Mouse (Mus musculus) intestine, postnatal 0 days (tissue): Measurements from ENCODE around the gene Tesc. TPM values are rescaled to one million over a fixed set of nuclear protein-coding genes. Genes with fewer than 3 reads are reported as not detected.
A peak's percentile ranks its signal among the peaks of the same experiment; 100 is the strongest.

ENCODE experiments used
- ATAC-seq: fragments of 200-750 bp; cut with Nextera tagmentation; 2 replicates; pipeline ENCODE4 v1.8.0; 2017; ENCODE audit warnings: mild to moderate bottlenecking, moderate TSS enrichment, moderate library complexity
- H3K27ac ChIP-seq: fragments of 300-500 bp; sonication (generic); 2 replicates; pipeline ENCODE4 v1.5.1; 2014; ENCODE audit warnings: mild to moderate bottlenecking, low read depth, low read length, moderate library complexity
- H3K27me3 ChIP-seq: fragments of 300-500 bp; sonication (generic); replicated peaks from 2 replicates; pipeline ENCODE4 v1.6.1; 2014; ENCODE audit warnings: low read length, mixed read lengths; ENCODE audit not compliant: control insufficient read depth, insufficient read depth
- H3K36me3 ChIP-seq: fragments of 300-500 bp; sonication (generic); 2 replicates; pipeline ENCODE4 v1.6.1; 2014; ENCODE audit warnings: mild to moderate bottlenecking, moderate library complexity; ENCODE audit not compliant: control insufficient read depth, insufficient read depth
- H3K4me1 ChIP-seq: fragments of 300-500 bp; sonication (generic); replicated peaks from 2 replicates; pipeline ENCODE4 v1.6.1; 2014; ENCODE audit warnings: antibody characterized with exemption, low read length, mixed read lengths; ENCODE audit not compliant: control insufficient read depth, insufficient read depth
- H3K4me2 ChIP-seq: fragments of 300-500 bp; sonication (generic); replicated peaks from 2 replicates; pipeline ENCODE4 v1.6.1; 2014; ENCODE audit warnings: low read depth, mild to moderate bottlenecking, moderate library complexity
- H3K4me3 ChIP-seq: fragments of 300-500 bp; sonication (generic); 2 replicates; pipeline ENCODE4 v1.5.1; 2014; ENCODE audit warnings: low read depth, low read length
- H3K9ac ChIP-seq: fragments of 300-500 bp; sonication (generic); 2 replicates; pipeline ENCODE4 v1.6.1; 2014; ENCODE audit warnings: mild to moderate bottlenecking, low read depth, low read length
- H3K9me3 ChIP-seq: fragments of 300-500 bp; sonication (generic); 2 replicates; pipeline ENCODE4 v1.6.1; 2016; ENCODE audit warnings: mixed run types; ENCODE audit not compliant: control insufficient read depth
- CTCF ChIP-seq: sonication (generic); IDR thresholded peaks from 2 replicates; pipeline ENCODE4 v1.5.1; 2016; ENCODE audit warnings: low read depth, mild to moderate bottlenecking, control low read depth, antibody characterized with exemption, moderate library complexity
- WGBS: fragments of 180-500 bp; shearing (Covaris S2); extraction: QIAGEN DNeasy Blood & Tissue Kit; methylation state at CpG from one replicate; pipeline ENCODE4 v1.1.7; 2014; 5-methylcytosine and 5-hydroxymethylcytosine counted together
- polyA plus RNA-seq: library from polyadenylated mRNA; unstranded; fragments of >200 nt; fragmentation: Nextera tagmentation; extraction: Ambion mirVana; gene quantifications from 2 replicates; pipeline ENCODE4 v1.2.1, GENCODE M21; 2015

Tesc gene
- polyA plus RNA-seq, 1 experiment from 2014 or later, result 2.8 TPM

- peaks cover 10% of the 10 kb centered on the region; the same call in 1 of the 2 replicates for H3K36me3 ChIP-seq
- no peaks in the 10 kb centered on the region for H3K27me3 ChIP-seq
- H3K4me3 ChIP-seq, result no peak overlapping the region
- no peaks in the 10 kb centered on the region for H3K4me1 ChIP-seq
- no peak overlapping the region for H3K4me2 ChIP-seq
- H3K27ac ChIP-seq, result no peak overlapping the region
- 79% methylated on average over 9 of the region's 9 CpGs for WGBS
- no peaks in the 10 kb centered on the region for H3K9me3 ChIP-seq
- no peak overlapping the region for H3K9ac ChIP-seq
- TF ChIP-seq CTCF, result no peak
- no peak for ATAC-seq
Measured at GRCm38 (mm10) chr5:118059646-118060045, 32.1 kb downstream of the Tesc start.

DNA sequence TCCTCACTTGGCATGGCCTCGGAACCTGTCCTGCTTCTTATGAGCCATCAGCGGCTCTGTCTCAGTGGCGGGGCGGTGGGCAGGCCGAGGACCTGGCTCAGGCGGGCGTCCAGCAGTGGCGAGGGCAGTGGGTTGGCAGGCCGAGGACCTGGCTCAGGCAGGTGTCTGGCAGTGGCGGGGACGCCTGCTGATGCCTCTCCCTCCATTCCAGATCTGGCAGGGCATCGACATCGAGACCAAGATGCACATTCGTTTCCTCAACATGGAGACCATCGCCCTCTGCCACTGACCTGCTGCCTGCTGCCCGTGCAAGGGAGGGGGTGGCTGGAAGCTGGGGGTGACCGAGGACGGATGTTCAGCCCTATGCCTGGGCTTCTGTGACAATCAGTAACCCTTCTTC lies 33.8 kb downstream of the Tesc start:
- TF ChIP-seq CTCF, result no peak
- peaks cover 23% of the 10 kb centered on the region; the same call in 1 of the 2 replicates for H3K36me3 ChIP-seq
- no peak for ATAC-seq
- 94% methylated on average over 17 of the region's 18 CpGs for WGBS
- no peak overlapping the region for H3K27ac ChIP-seq
- H3K27me3 ChIP-seq, result no peaks in the 10 kb centered on the region
- no peaks in the 10 kb centered on the region for H3K4me1 ChIP-seq
- no peak overlapping the region for H3K9ac ChIP-seq
- no peak overlapping the region for H3K4me2 ChIP-seq
- H3K4me3 ChIP-seq, result no peak overlapping the region
- H3K9me3 ChIP-seq, result no peaks in the 10 kb centered on the region

- no peak overlapping the region for H3K4me2 ChIP-seq
- H3K27ac ChIP-seq, result no peak overlapping the region
- ATAC-seq, result no peak
- no peak overlapping the region for H3K9ac ChIP-seq
- H3K36me3 ChIP-seq, result peaks cover 38% of the 10 kb centered on the region; the same call in 1 of the 2 replicates
- H3K4me1 ChIP-seq, result no peaks in the 10 kb centered on the region
- WGBS, result 68% methylated on average over 8 of the region's 8 CpGs
- no peaks in the 10 kb centered on the region for H3K9me3 ChIP-seq
- no peak overlapping the region for H3K4me3 ChIP-seq
- no peaks in the 10 kb centered on the region for H3K27me3 ChIP-seq
- TF ChIP-seq CTCF, result no peak
Measured at GRCm38 (mm10) chr5:118063181-118063621, 35.7 kb downstream of the Tesc start.

- ATAC-seq, result no peak
- Histone ChIP-seq H3K4me3 (no peak overlapping the region), H3K4me2 (no peak overlapping the region), H3K9ac (no peak overlapping the region), H3K36me3 (peaks cover 48% of the 10 kb centered on the region; the same call in 1 of the 2 replicates), H3K9me3 (no peaks in the 10 kb centered on the region), H3K27me3 (no peaks in the 10 kb centered on the region), H3K4me1 (no peaks in the 10 kb centered on the region), H3K27ac (no peak overlapping the region)
- 66% methylated on average over 10 of the region's 10 CpGs for WGBS
- TF ChIP-seq CTCF, result no peak
Measured at GRCm38 (mm10) chr5:118064284-118064901, 36.9 kb downstream of the Tesc start.

DNA sequence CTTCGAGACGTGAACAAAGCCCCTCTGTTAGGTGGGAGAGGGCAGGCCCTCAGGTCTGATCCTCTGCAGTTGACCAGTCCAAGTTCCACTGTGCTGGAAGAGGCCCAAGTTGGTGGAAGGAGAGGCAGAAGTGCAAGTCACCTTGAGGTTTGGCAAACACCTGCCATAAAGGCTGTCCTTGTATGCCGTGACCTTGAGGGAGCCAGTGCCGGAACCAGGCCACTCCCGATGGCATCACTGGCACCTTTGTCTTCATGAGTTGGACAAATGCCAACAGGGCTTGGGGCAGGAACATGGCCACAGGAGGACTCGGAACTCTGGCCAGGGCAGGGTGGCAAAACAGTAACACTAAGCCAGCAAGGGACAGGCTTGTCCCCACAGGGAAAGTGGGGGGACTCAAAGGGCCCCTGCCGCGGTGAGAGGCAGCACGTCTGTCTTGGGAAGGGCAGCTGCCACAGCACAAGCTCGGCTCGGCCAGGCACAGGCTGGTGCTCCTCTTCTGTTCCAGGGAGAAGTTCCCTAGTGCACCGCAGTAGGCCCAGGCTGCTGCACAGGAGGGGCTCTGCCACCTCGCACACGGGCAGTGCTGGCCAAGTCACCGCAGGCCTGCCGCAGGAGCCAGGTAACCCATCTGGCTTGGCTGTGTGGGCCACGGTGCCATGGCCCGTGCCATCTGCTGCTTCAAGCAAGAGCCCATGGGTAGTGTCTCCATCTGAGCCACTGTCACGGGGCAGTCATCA lies 38.1 kb downstream of the Tesc start:
- peak; percentile 23; the same call in 1 of the 2 replicates for ATAC-seq
- TF ChIP-seq CTCF, result no peak
- Histone ChIP-seq H3K27me3 (no peaks in the 10 kb centered on the region), H3K4me3 (no peak overlapping the region), H3K27ac (no peak overlapping the region), H3K4me1 (no peaks in the 10 kb centered on the region), H3K4me2 (no peak overlapping the region), H3K9ac (no peak overlapping the region), H3K36me3 (peaks cover 59% of the 10 kb centered on the region; the same call in 1 of the 2 replicates), H3K9me3 (no peaks in the 10 kb centered on the region)
- WGBS, result 79% methylated on average over 19 of the region's 19 CpGs

DNA sequence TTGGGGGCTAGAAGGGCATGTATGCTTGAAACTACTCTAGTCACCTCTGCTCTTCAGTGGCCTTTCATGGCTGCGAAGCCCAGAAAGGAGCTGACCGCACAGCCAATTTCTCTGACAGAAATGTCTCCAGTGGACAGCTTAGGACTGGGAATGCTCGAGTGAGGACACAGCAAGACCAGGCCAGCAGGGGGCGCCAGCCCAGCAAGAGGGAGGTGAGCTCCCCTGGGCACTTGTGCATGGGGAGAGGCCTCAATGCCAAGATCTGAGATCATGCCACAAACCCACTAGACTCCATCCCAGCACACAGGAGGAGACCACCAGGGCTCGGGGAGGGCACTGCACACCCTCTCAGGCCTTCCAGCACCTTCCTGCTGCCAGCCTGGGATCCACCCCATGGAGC lies 39.3 kb downstream of the Tesc start:
- Histone ChIP-seq H3K36me3 (peaks cover 68% of the 10 kb centered on the region), H3K27ac (no peak overlapping the region), H3K9ac (no peak overlapping the region), H3K27me3 (no peaks in the 10 kb centered on the region), H3K4me1 (no peaks in the 10 kb centered on the region), H3K4me2 (no peak overlapping the region), H3K9me3 (no peaks in the 10 kb centered on the region), H3K4me3 (no peak overlapping the region)
- ATAC-seq, result no peak
- 69% methylated on average over 5 of the region's 5 CpGs for WGBS
- TF ChIP-seq CTCF, result peak; percentile 84
